Mouse (Mus musculus) right cerebral cortex, postnatal 10 days (tissue): Measurements from ENCODE around the gene Pianp.
"Not testable (repeated sequence)": the region's sequence is repeated elsewhere in the genome, so short reads cannot be mapped to it uniquely, and the experiment has no call there.

Experiments used
- DNase-seq, 2 experiments: peaks; one replicate each; pipeline ENCODE4 v3.0.0; 2021; ENCODE audit warnings: low spot score in 2 of 2

Pianp gene

GRCm38 (mm10) chr6:125008060-125008459 is 11.6 kb downstream of the Pianp start:
- no peak for DNase-seq

DNA sequence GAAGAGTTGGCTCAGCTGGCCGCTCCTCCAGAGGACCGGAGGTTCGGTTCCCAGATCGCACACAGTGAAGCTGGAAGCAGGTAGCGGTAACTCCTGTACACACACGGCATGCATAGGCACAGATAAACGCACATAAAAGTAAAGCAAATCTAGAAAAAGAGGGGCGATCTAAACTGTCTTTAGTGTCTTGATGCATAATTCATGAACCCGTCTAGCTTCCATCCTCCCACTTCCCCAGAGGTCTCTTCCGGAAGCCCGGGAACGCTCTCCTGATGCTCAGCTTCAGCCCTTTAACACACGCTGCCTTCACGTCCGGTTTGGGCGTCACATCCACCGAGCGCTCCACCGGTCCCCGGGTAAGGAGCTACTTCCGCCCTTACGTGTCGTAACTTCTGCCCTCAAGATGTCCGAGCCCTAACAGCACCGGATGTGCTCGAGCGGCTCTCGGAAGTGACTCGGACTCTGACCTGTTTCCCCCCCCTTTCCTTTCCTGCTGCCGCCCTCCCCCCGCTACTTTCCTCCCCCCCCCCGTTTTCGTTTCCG is 12.2 kb downstream of the Pianp start:
- DNase-seq = peak; percentile 99 to 100

DNA sequence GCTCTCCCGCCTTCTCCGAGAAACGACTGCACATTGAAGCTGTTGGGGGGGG is 12.5 kb downstream of the Pianp start, which contains the start of gene Zfp384:
Gene Zfp384 (plus strand): TSS at position 17 of the 52 bp plus-strand sequence.
- no peak for DNase-seq

- DNase-seq = peak; percentile 89
Observed at GRCm38 (mm10) chr6:125009181-125010073, 12.9 kb downstream of the Pianp start.

DNA sequence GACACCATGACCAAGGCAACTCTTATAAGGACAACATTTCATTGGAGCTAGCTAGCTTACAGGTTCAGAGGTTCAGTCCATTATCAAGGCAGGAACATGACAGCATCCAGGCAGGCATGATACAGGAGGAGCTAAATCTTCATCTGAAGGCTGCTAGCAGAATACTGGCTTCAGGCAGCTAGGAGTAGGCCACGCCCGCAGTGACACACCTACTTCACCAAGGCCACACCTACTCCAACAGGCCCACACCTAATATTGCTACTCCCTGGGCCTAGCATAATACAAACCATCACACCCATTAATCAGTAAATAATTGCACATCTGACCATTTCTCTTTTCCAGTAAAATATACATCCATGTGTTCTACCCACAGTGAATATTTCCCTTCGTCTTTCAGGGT is 21.2 kb downstream of the Pianp start:
- DNase-seq = no peak

GRCm38 (mm10) chr6:125030532-125030931 is 34.0 kb downstream of the Pianp start:
- not testable (repeated sequence) for DNase-seq

GRCm38 (mm10) chr6:125031604-125032003 is 35.1 kb downstream of the Pianp start:
- no peak for DNase-seq

DNA sequence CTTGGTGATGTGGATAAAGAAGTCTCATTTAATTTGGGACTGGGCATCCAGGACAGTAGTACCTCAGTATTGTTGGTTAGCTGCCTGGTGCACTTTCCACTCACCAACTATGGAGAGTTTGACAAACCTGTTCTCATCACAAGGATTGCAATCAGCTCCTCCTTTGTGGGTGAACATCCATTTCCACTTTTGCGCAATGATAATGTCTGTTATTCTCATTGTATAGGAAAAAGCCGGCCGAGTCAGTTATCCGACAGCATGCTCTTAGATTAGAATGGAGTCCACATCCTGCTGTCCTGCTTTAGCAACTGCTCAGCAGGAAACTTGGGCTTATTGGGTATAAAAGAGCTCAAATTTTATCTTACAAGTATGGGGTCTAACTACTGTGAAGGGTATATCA is 42.2 kb downstream of the Pianp start:
- DNase-seq = no peak

DNA sequence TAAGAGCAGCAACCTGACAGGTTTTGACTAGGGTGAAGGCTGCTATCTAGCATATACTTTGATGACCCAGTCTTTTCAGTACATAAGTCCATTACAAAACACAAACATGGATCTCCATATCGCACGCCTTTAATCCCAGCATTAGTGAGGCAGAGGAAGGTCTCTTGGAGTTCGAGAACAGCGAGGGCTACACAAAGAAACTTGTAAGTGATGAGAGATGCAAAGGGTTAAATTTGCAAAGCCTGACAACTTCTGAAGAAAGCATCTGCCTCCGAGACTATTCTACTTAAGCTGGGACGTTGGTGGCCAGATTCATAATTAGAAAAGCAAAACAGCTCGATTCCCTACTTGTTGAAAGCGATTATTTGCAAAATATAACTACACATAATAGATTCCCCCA is 42.6 kb downstream of the Pianp start:
- DNase-seq = no peak

DNA sequence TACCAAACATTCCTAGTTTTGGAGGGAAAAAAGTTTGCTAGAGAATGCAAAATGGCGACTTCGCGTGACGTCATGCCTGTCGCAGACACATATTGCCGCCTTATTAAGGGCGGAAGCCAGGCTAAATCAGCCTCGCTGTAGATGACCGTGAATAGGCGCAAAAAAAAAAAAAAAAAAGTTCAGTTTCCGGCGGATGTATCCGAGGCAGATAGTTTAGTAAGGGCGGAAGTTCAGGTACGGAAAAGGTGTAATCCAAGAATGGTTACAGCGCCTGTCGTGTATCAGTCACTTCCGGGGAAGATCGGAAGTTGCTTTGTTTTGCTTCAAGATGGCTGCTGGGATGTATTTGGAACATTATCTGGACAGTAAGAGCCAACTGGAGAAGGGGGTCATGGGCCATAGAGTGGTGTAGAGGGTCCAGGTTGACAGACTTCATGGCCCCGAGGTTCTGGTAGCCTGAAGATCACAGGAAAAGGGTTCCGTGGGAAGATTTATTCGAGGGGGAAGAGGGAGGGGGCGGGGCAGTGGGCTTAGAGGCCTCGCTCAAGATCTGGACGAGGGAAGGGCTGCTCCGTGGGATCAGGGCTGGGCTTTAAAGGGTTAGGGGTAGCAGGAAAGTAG is 43.1 kb downstream of the Pianp start, which contains the start of gene Ing4:
Gene Ing4 (plus strand): TSS at position 228 of the 621 bp plus-strand sequence.
- peak; percentile 95 to 97 for DNase-seq

GRCm38 (mm10) chr6:125040221-125040620 is 43.7 kb downstream of the Pianp start:
- DNase-seq = no peak

GRCm38 (mm10) chr6:125041047-125041446 is 44.6 kb downstream of the Pianp start:
- DNase-seq = no peak

DNA sequence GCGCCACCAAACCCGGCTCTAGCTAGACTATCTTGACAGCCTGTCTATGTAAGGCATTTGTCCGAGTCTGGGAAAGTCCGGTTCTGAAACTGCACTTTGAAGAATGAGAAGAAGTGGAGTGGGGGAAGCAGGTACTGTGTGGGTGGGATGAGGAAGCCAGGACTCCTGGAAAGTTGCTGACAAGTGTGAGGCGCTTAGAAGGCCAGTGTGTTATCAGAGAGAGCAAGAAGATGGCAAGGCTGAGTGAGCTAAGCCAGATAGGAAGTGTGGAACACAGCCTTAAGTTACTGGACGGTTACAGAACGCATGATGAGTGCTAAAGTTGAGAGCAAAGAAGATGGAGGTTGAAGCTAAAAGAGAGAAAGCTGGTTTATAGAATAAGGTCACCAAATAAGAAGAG is 45.6 kb downstream of the Pianp start:
- no peak for DNase-seq

GRCm38 (mm10) chr6:125046691-125047090 is 50.2 kb downstream of the Pianp start:
- DNase-seq = peak; percentile 81 to 90

DNA sequence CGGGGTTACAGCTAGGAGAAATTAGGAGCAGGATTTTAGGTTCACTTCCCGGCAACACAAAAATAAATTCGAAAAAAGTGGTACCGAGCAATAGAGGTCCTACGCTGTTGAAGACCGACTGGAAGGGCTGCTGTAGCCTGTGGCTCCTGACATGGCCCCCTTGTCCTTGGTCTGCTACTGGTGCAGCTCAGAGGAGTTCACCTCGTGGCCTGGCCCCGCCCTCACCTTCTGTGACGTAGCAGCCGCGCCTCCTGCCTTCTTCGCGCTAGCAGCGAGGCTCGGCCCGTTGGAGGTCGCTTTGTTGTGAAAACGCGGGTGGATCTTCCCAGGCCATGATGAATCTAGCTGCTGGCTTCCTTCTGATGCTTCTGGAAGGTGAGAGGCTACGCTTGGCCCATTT is 53.2 kb downstream of the Pianp start, which contains the start of gene Acrbp:
Gene Acrbp (plus strand): TSS at position 12 of the 400 bp plus-strand sequence.
- no peak for DNase-seq

- DNase-seq = no peak
Observed at GRCm38 (mm10) chr6:125051237-125051636, 54.7 kb downstream of the Pianp start.
